Mouse (Mus musculus): Measurements from ENCODE around the gene Fads1.

DNA sequence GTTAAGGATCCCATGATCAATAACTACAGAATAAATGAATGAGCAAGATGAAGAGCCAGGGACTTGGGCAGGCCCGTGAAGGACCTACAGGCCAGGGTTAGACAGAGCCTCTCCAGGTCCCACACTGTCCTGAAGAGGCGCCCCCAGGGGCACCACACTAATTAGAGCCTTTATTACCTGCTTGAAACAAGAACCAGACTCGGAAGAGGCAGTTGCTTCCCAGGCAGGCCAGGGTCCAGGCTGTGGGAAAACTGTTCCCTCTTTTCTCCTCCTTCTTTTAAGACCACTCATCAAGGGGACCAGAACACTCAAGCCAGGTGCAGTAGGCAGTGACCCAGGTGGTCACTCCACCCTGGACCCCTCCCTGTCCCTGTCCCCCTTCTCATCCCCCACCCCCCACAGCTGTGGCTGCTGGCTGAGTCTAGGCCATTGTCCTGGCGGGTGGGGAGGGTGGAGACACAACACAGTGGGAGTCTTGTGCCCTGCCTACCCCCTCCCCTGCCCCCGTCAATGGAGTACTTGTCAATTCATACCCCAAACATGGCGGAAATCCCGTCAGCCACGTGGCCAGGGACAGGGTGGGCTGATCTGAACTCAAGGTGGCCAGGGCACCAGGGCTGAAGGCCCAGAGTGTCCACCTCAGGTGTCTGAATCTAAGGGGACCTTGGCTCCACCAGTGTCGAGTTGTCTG is 49.8 kb downstream of the Fads1 start:
- TF ChIP-seq CTCF (IDR thresholded peaks at IDR 0.05; ENCODE audit: low read depth, low read length) (no peak), GATA1 (IDR thresholded peaks at IDR 0.05; ENCODE audit: borderline replicate concordance, low read length) (no peak), GATA2 (IDR thresholded peaks at IDR 0.05; ENCODE audit: borderline replicate concordance, low read depth, low read length) (no peak), TAL1 (conservative IDR thresholded peaks at IDR 0.05; ENCODE audit: low read depth, low read length) (no peak)
